Mouse (Mus musculus) forebrain, embryonic 16.5 days (tissue): Measurements from ENCODE around the gene Nxn. TPM values are rescaled to one million over a fixed set of nuclear protein-coding genes. Genes with fewer than 3 reads are reported as not detected.

Experiments used
- ATAC-seq: fragments of 200-750 bp; cut with Nextera tagmentation; 2 replicates; pipeline ENCODE4 v1.8.0; 2017; ENCODE audit warnings: mild to moderate bottlenecking, moderate library complexity
- H3K27ac ChIP-seq: fragments of 300-500 bp; sonication (generic); 2 replicates; pipeline ENCODE4 v1.5.1; 2014; ENCODE audit warnings: low read length, control low read depth
- H3K27me3 ChIP-seq: fragments of 300-500 bp; sonication (generic); replicated peaks from 2 replicates; pipeline ENCODE4 v1.6.1; 2014; ENCODE audit warnings: low read length; ENCODE audit not compliant: control insufficient read depth, insufficient read depth
- H3K36me3 ChIP-seq: fragments of 300-500 bp; sonication (generic); 2 replicates; pipeline ENCODE4 v1.6.1; 2014; ENCODE audit not compliant: control insufficient read depth, insufficient read depth
- H3K4me1 ChIP-seq: fragments of 300-500 bp; sonication (generic); replicated peaks from 2 replicates; pipeline ENCODE4 v1.6.1; 2014; ENCODE audit warnings: low read length; ENCODE audit not compliant: control insufficient read depth, insufficient read depth
- H3K4me2 ChIP-seq: fragments of 300-500 bp; sonication (generic); 2 replicates; pipeline ENCODE4 v1.6.1; 2014; ENCODE audit warnings: mild to moderate bottlenecking, low read length, control low read depth
- H3K4me3 ChIP-seq: fragments of 300-500 bp; sonication (generic); replicated peaks from 2 replicates; pipeline ENCODE4 v1.5.1; 2014; ENCODE audit warnings: mild to moderate bottlenecking, low read length, control low read depth
- H3K9ac ChIP-seq: fragments of 300-500 bp; sonication (generic); replicated peaks from 2 replicates; pipeline ENCODE4 v1.6.1; 2014; ENCODE audit warnings: low read depth, low read length, control low read depth
- H3K9me3 ChIP-seq: fragments of 300-500 bp; sonication (generic); 2 replicates; pipeline ENCODE4 v1.6.1; 2016; ENCODE audit warnings: low read length; ENCODE audit not compliant: control insufficient read depth
- WGBS: fragments of 180-500 bp; shearing (Covaris S2); extraction: QIAGEN DNeasy Blood & Tissue Kit; methylation state at CpG from one replicate; pipeline ENCODE4 v1.1.7; 2014; 5-methylcytosine and 5-hydroxymethylcytosine counted together
- polyA plus RNA-seq: library from polyadenylated mRNA; unstranded; fragments of >200 nt; fragmentation: Nextera tagmentation; extraction: Ambion mirVana; gene quantifications from 2 replicates; pipeline ENCODE4 v1.2.1, GENCODE M21; 2015

Gene Nxn
- polyA plus RNA-seq, 1 experiment from 2014 or later: 14.5 TPM

DNA sequence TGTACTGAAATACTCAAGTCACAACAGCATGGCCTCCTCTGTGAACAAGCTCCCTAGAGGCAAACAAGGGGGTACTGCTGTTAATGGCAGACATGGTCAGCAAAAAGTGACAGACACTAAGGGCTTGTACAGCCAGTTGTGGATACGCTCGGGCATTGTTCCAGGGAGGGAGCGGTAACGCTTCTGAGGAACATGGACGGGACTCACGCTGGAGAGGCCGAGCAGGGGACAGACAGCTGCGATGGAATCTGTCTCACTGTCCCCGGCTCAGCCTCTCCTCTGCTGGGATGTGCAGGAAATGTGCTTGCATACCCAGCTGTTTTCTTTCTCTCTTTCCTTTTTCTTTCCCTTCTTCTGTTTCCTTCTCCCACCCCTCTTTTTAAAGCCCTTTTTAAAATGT is 78.5 kb downstream of the Nxn start:
- H3K4me3 ChIP-seq: no peak overlapping the region
- no peaks in the 10 kb centered on the region for H3K27me3 ChIP-seq
- H3K9ac ChIP-seq: no peak overlapping the region
- peaks cover 4% of the 10 kb centered on the region; the same call in 1 of the 2 replicates for H3K4me1 ChIP-seq
- 76% methylated on average over 9 of the region's 9 CpGs for WGBS
- no peaks in the 10 kb centered on the region for H3K9me3 ChIP-seq
- H3K4me2 ChIP-seq: no peak overlapping the region
- H3K36me3 ChIP-seq: no peaks in the 10 kb centered on the region
- no peak for ATAC-seq
- H3K27ac ChIP-seq: no peak overlapping the region

DNA sequence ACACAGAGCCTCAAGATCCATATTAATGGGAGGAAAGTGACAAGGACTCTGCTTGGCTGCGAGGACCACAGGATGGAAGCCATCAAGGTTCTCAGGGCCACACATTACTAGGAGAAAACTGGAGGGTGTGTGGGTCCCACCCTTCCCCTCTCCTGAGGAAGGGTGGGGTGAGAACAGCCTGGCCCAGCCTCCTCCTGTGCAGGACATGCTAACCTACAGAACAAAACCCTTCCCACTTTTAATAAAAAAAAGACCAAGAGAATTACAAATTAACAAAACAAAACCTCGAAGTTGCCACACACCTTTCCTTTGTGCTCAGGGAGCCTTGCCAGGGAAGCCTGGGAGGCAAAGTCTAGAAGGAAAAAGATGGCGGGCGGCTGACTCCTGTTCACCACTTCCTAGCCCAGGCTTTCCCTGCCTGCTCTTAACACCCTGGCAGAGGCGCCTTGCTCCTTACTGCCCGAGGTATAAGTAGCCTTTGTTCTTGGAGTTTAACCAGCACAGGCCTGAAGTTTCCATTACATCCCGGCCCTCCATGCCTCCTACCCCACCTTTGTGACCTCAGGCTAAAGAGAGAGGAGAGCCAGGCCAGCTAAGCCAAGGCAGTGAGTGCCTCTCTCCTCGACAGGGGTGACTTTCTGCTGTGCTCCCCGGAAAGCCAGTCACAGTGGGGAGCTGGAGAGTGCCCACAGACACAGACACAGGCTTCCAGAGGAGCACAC is 79.1 kb downstream of the Nxn start:
- no peaks in the 10 kb centered on the region for H3K27me3 ChIP-seq
- WGBS: 54% methylated on average over 9 of the region's 9 CpGs
- no peak overlapping the region for H3K9ac ChIP-seq
- H3K4me3 ChIP-seq: no peak overlapping the region
- H3K9me3 ChIP-seq: no peaks in the 10 kb centered on the region
- H3K4me2 ChIP-seq: no peak overlapping the region
- no peak overlapping the region for H3K27ac ChIP-seq
- H3K4me1 ChIP-seq: peaks cover 4% of the 10 kb centered on the region; the same call in 1 of the 2 replicates
- no peak for ATAC-seq
- no peaks in the 10 kb centered on the region for H3K36me3 ChIP-seq

DNA sequence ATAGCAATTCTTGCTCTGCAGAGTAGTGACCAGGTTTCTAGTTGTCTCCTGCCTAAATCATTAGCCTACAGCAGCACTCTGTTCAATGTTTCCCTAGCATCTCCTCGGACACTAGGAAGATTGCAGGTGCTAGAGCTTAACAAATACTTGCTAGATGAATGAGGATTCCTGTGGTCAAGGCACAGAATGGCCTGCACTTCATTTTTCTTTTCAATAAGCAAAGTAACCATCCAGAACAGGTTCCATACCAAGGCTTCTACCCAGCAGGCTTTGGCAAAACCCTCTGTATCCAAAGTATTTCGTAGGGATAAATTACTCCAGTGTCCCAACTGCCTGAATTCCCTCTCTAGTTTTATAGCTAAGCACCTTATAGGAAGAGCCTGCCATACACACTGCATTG is 81.0 kb downstream of the Nxn start:
- Histone ChIP-seq H3K4me2 (no peak overlapping the region), H3K27ac (no peak overlapping the region), H3K9me3 (no peaks in the 10 kb centered on the region), H3K4me1 (no peaks in the 10 kb centered on the region), H3K9ac (no peak overlapping the region), H3K36me3 (no peaks in the 10 kb centered on the region), H3K4me3 (no peak overlapping the region), H3K27me3 (no peaks in the 10 kb centered on the region)
- WGBS: 66% methylated on average over 2 of the region's 2 CpGs
- ATAC-seq: no peak

DNA sequence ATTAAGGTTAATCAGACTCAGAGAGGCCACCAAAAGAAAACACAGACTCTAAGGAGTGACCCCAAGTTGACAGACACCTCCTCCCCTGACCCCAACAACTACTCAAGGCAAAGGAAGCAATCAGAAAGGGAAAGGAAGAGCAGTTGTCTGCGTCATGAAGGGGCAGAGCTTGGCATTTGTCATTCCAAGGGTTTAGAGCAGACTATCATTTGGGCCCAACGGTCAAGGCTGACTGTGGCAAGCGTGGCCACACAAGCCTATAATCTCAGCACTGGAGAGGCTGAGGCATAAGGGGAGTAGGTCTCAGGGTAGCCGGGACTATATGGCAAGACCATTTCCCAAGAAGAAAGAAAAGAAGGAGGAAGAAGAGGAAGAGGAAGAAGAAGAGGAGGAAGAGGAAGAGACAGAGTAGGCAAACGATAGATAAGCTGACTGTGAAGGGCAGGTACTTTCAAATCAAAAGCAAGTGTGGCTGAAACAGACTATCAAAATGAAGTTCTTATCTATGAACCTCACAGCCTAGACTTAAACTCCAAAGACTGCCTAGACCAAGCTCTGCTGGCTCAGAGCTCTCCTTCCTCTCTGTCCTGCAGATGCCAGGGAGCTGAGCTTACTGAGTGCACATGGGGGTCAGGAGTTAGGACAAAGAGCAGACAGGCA is 83.0 kb downstream of the Nxn start:
- Histone ChIP-seq H3K36me3 (no peaks in the 10 kb centered on the region), H3K9me3 (no peaks in the 10 kb centered on the region), H3K27ac (no peak overlapping the region), H3K9ac (no peak overlapping the region), H3K4me1 (0 out of 2 replicates have a peak, but pooled peaks cover 2% of the 10 kb centered on the region), H3K4me2 (no peak overlapping the region), H3K27me3 (no peaks in the 10 kb centered on the region), H3K4me3 (no peak overlapping the region)
- 88% methylated on average over 5 of the region's 5 CpGs for WGBS
- ATAC-seq: no peak

DNA sequence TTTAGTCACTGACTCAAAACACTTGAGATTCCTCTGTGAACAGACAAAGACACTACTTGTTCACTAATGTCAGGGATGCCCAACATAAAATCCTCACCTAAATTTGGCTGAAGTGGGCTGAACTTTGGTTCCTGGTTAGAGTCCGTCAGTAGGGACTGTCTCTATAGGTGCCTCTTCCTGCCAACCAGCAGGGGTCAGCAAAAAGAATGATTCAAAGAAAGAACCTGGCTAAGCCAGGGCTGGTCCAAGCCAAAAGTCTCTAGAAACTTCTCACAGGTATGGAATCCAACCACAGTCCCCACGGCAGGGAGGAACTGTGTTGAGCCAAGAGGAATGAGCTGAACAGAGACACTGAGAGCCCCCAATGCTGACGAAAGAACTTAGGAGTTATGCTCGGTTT is 84.2 kb downstream of the Nxn start:
- Histone ChIP-seq H3K9me3 (no peaks in the 10 kb centered on the region), H3K27me3 (no peaks in the 10 kb centered on the region), H3K4me2 (no peak overlapping the region), H3K4me3 (no peak overlapping the region), H3K27ac (no peak overlapping the region), H3K4me1 (peaks cover 8% of the 10 kb centered on the region; the same call in 1 of the 2 replicates), H3K9ac (no peak overlapping the region), H3K36me3 (no peaks in the 10 kb centered on the region)
- no peak for ATAC-seq
- 84% methylated on average over 4 of the region's 4 CpGs for WGBS

DNA sequence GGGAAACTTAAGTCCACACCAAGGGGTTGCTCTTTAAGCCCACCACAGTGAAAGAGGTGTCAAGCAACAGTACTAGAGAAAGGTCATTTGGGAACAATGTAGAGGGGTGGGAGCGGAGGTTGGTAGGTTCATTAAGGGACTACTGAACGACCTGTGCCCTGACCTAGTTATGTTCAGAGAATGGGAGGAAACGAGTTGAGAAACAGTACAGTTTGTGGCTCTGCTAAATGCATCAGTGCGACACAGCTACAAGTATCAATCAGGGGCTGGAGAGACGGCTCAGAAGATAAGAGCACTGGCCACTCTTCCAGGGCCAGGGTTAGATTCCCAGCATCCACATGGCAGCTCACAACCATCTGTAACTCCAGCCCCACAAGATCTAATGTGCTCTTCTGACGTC is 84.8 kb downstream of the Nxn start:
- no peaks in the 10 kb centered on the region for H3K36me3 ChIP-seq
- WGBS: 66% methylated on average over 6 of the region's 6 CpGs
- peaks cover 9% of the 10 kb centered on the region; the same call in 1 of the 2 replicates for H3K4me1 ChIP-seq
- no peaks in the 10 kb centered on the region for H3K9me3 ChIP-seq
- no peak overlapping the region for H3K9ac ChIP-seq
- no peak overlapping the region for H3K4me3 ChIP-seq
- no peak overlapping the region for H3K4me2 ChIP-seq
- ATAC-seq: no peak
- H3K27me3 ChIP-seq: no peaks in the 10 kb centered on the region
- H3K27ac ChIP-seq: no peak overlapping the region

DNA sequence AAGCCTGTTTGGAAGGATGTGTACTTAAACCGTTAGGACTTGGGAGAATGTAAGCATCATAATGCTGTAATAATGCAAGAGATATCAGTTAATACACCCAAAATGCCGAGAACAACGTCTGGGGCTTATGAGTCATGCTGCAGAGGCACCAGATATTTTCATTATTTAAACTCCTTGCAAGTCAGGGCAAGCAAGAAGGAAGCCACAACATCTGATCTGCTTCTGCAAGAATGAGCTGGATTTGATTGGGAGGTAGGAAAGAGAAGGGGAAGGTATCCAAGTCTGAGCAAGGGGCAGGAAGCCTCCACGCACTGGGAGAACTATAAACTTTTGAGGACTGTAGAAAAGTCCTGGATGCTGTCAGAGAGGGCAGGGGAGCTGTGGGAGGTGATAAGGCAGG is 86.1 kb downstream of the Nxn start:
- WGBS: 72% methylated on average over 4 of the region's 4 CpGs
- Histone ChIP-seq H3K36me3 (no peaks in the 10 kb centered on the region), H3K4me2 (no peak overlapping the region), H3K4me1 (peaks cover 9% of the 10 kb centered on the region; the same call in 1 of the 2 replicates), H3K27ac (no peak overlapping the region), H3K27me3 (no peaks in the 10 kb centered on the region), H3K9ac (no peak overlapping the region), H3K4me3 (no peak overlapping the region), H3K9me3 (no peaks in the 10 kb centered on the region)
- ATAC-seq: no peak

DNA sequence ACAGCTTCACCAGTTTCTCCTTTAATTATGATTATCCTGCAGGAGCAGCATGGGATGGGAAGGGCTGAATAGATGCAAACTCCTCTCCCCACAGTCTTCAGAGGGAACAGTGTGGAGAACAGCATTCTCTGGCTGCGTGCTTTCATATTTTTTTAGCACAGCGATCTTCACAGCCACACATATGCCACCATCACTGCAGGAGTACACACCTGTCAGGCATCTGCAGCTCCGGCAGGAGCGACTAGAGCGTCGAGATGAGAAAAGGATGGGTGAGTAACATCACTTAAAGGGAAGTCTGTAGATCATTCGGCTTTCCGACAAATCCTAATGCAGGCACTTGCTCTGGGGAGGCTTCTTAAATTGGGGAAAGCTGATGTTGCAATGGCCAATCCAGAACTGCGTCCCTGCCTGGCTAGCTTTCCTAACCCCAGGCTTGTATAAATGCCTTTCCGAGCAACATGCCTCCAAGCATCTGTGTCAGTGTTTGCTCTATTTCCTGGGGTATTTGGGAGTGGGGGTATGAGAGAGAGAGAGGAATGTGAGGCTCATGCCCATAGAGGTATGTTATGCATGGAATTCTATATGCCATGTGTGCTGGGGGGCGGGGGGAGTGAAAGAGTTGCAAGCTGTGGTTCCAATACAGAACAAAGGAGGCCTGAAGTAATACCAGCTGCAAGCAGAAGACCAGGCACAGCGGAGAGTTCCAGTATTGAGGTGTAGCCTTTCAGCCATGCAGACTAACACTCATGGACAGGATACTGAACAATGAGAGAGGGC is 87.5 kb downstream of the Nxn start:
- no peaks in the 10 kb centered on the region for H3K36me3 ChIP-seq
- H3K9ac ChIP-seq: no peak overlapping the region
- ATAC-seq: no peak
- no peak overlapping the region for H3K4me2 ChIP-seq
- H3K27me3 ChIP-seq: no peaks in the 10 kb centered on the region
- 66% methylated on average over 12 of the region's 12 CpGs for WGBS
- H3K9me3 ChIP-seq: no peaks in the 10 kb centered on the region
- H3K4me3 ChIP-seq: no peak overlapping the region
- H3K4me1 ChIP-seq: peaks cover 9% of the 10 kb centered on the region; the same call in 1 of the 2 replicates
- no peak overlapping the region for H3K27ac ChIP-seq

DNA sequence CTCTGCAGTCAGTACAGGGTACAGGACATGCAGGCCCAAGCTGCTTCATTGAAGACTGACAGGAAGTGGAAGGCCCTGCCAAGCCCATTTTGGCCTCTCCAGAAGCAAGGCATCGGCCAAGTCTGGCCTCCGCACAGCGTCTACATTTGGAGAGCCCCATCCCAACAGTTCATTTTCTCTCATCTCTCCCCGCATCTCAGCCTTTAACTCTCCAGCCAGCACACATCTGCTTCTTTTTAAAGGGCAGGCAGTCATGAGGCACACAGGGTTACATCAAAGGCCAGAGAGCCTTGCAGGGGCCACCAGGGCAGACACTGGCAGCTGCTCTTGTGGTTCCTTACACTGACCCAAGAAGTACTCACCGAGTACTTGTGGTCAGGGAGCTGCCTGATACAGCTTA is 89.1 kb downstream of the Nxn start:
- ATAC-seq: no peak
- no peaks in the 10 kb centered on the region for H3K9me3 ChIP-seq

More for the DNA sequence above, 89.1 kb downstream of the Nxn start:
- 68% methylated on average over 5 of the region's 5 CpGs for WGBS
- Histone ChIP-seq H3K27ac (no peak overlapping the region), H3K36me3 (no peaks in the 10 kb centered on the region), H3K4me3 (no peak overlapping the region), H3K9ac (no peak overlapping the region), H3K27me3 (no peaks in the 10 kb centered on the region), H3K4me2 (no peak overlapping the region), H3K4me1 (peaks cover 9% of the 10 kb centered on the region; the same call in 1 of the 2 replicates)
